21 mouse cellular contexts compared by ENCODE assay signal in genomic region chr12:3355068-3355467, GRCm38 (mm10). TPM values are rescaled to one million over a fixed set of nuclear protein-coding genes. Genes with fewer than 3 reads are reported as not detected.
DNase-seq lines count a peak whose midpoint lies in the region; ATAC-seq and TF ChIP-seq lines count a peak whose summit lies in the region.
"Had no signal": no experiment of that assay in that cellular context is flagged by ENCODE, and none has a peak within 500 bp of the region (broad histone marks: within the 10 kb centered on the region; RNA-seq: fewer than 3 reads in every experiment).

No protein-coding gene starts in this region.

- no peaks in the 10 kb centered on the region for H3K9me3 ChIP-seq in liver, postnatal 0 days (ENCODE audit: low read length)
- H3K9me3 ChIP-seq: embryonic facial prominence, embryonic 13.5 days; forebrain, embryonic 12.5 days; heart, embryonic 12.5 days; hindbrain, embryonic 10.5 days had no signal

- no peak for TF ChIP-seq POLR2A in liver, adult 2 months (IDR thresholded peaks at IDR 0.05; ENCODE audit: extremely low read depth, insufficient read depth, low read length)

- H3K4me1 ChIP-seq in liver, adult 2 months (ENCODE audit: control insufficient read depth, insufficient read depth, low read length): no peaks in the 10 kb centered on the region
- no peaks in the 10 kb centered on the region for H3K4me1 ChIP-seq in liver, postnatal 0 days (ENCODE audit: insufficient read depth)
- H3K4me1 ChIP-seq: embryonic facial prominence, embryonic 13.5 days; forebrain, embryonic 12.5 days; heart, embryonic 12.5 days; hindbrain, embryonic 10.5 days had no signal

- H3K4me3 ChIP-seq in liver, adult 2 months (ENCODE audit: insufficient read depth, low read depth, low read length): no peak overlapping the region; the same call in 1 of the 2 replicates
- H3K4me3 ChIP-seq in liver, postnatal 0 days (ENCODE audit: low read depth, low read length): no peak overlapping the region
- H3K4me3 ChIP-seq in left cerebral cortex, adult 2 months: no peak overlapping the region
- H3K4me3 ChIP-seq: embryonic facial prominence, embryonic 13.5 days; forebrain, embryonic 12.5 days; heart, adult 2 months; heart, embryonic 12.5 days; hindbrain, embryonic 10.5 days had no signal

- no peaks in the 10 kb centered on the region for H3K79me2 ChIP-seq in liver, adult 2 months (ENCODE audit: control insufficient read depth, insufficient read depth, low read length)

- no peak for TF ChIP-seq CTCF in liver, adult 2 months (IDR thresholded peaks at IDR 0.05; ENCODE audit: low read depth, low read length)
- TF ChIP-seq CTCF in liver, postnatal 0 days (IDR thresholded peaks at IDR 0.05; ENCODE audit: low read depth): no peak
- no peak for TF ChIP-seq CTCF in left cerebral cortex, adult 2 months (IDR thresholded peaks at IDR 0.05)

- H3K36me3 ChIP-seq in liver, adult 2 months (ENCODE audit: control insufficient read depth, insufficient read depth, low read length): no peaks in the 10 kb centered on the region
- H3K36me3 ChIP-seq in liver, postnatal 0 days (replicated peaks; ENCODE audit: insufficient read depth, low read length): no peaks in the 10 kb centered on the region
- H3K36me3 ChIP-seq: embryonic facial prominence, embryonic 13.5 days; forebrain, embryonic 12.5 days; heart, embryonic 12.5 days; hindbrain, embryonic 10.5 days had no signal

- intact Hi-C loops in left cerebral cortex, adult 2 months (cut with DNase I): no loop called here

- peak; percentile 18 for DNase-seq in liver, adult 2 months (ENCODE audit: extremely low read depth, low read depth, low spot score)
- DNase-seq in liver, postnatal 0 days: no peak
- peak; percentile 7 for DNase-seq in thymus, postnatal 4 days
- DNase-seq in thymus, postnatal 0 days (ENCODE audit: low spot score): no peak
- no peak for DNase-seq in urinary bladder, postnatal 25 days (ENCODE audit: low spot score)
- DNase-seq in left cerebral cortex, adult 2 months (ENCODE audit: extremely low spot score in 1 of 2, low spot score in 2 of 2): no peak
- DNase-seq: adrenal gland, adult 2 months; adrenal gland, postnatal 36 days; cerebellum, adult 11 months; cerebellum, adult 8-10 months; cerebellum, postnatal 14 days; embryo, embryonic 11 days; gastrocnemius, postnatal 10 days; heart, adult 2 months had no signal

- WGBS in liver, adult 2 months: 83% methylated on average over 8 of the region's 8 CpGs
- 68% methylated on average over 8 of the region's 8 CpGs for WGBS in liver, postnatal 0 days (ENCODE audit: insufficient replicate concordance)

- peak overlapping the region; percentile 16; the same call in 1 of the 2 replicates for H3K27ac ChIP-seq in liver, adult 2 months (replicated peaks; ENCODE audit: insufficient read depth, low read depth, low read length)
- no peak overlapping the region for H3K27ac ChIP-seq in liver, postnatal 0 days (ENCODE audit: low read depth)
- no peak overlapping the region for H3K27ac ChIP-seq in left cerebral cortex, adult 2 months
- H3K27ac ChIP-seq: embryonic facial prominence, embryonic 13.5 days; forebrain, embryonic 12.5 days; heart, adult 2 months; hindbrain, embryonic 10.5 days; hindbrain, embryonic 14.5 days had no signal

- no peak for TF ChIP-seq EP300 in liver, postnatal 0 days (IDR thresholded peaks at IDR 0.05; ENCODE audit: low read depth)

- no peaks in the 10 kb centered on the region for H3K27me3 ChIP-seq in liver, adult 2 months (ENCODE audit: control insufficient read depth, insufficient read depth, low read length)
- no peaks in the 10 kb centered on the region for H3K27me3 ChIP-seq in liver, postnatal 0 days (ENCODE audit: insufficient read depth, low read length)
- H3K27me3 ChIP-seq: embryonic facial prominence, embryonic 13.5 days; forebrain, embryonic 12.5 days; heart, embryonic 12.5 days had no signal

- no peak overlapping the region for H3K9ac ChIP-seq in liver, adult 2 months (ENCODE audit: low read depth, low read length)
- H3K9ac ChIP-seq in liver, postnatal 0 days (replicated peaks): no peak overlapping the region
- H3K9ac ChIP-seq: embryonic facial prominence, embryonic 13.5 days; forebrain, embryonic 12.5 days; heart, embryonic 12.5 days; hindbrain, embryonic 14.5 days had no signal

- no peak overlapping the region for H3K4me2 ChIP-seq in liver, postnatal 0 days (ENCODE audit: low read depth, low read length)
- H3K4me2 ChIP-seq: embryonic facial prominence, embryonic 13.5 days; forebrain, embryonic 12.5 days; heart, embryonic 12.5 days; hindbrain, embryonic 14.5 days had no signal

- ATAC-seq in liver, postnatal 0 days: no peak; the same call in 1 of the 2 replicates
- 0 out of 2 replicates have a peak, but pooled peaks have one; percentile 29 for ATAC-seq in monocyte, adult 5-6 weeks (replicated peaks; ENCODE audit: insufficient number of reproducible peaks, low FRiP score, low TSS enrichment, poor library complexity, severe bottlenecking)
- ATAC-seq: forebrain, embryonic 16.5 days had no signal

RNA-seq across cellular contexts. Expression of gene Kif3c, which starts 9.9 kb away (rescaled TPM):
- total RNA-seq in liver, adult 2 months (2014; rRNA removed): 0.55 and 1.0 TPM in 2 replicates
- 0.68 and 0.99 TPM in 2 replicates for polyA plus RNA-seq in liver, adult 2 months (2012; rRNA removed)
- 0.46 and 0.52 TPM in 2 replicates for polyA plus RNA-seq in liver, postnatal 0 days (2015; fragmentation: Nextera tagmentation; extraction: Ambion mirVana)
- 6.4 and 6.9 TPM in 2 replicates for polyA plus RNA-seq in thymus, postnatal 0 days (2015; fragmentation: Nextera tagmentation; extraction: Ambion mirVana)
- total RNA-seq in monocyte, adult 5-6 weeks (2017): 2.4 to 7.8 TPM (median 4.4 TPM) in 3 replicates
- 100 to 1,000 TPM; 188 TPM for total RNA-seq in left cerebral cortex, adult 2 months (2021)

RNA-seq across cellular contexts. Expression of gene Rab10, which starts 45.3 kb away (rescaled TPM):
- 42.8 and 43.4 TPM in 2 replicates for total RNA-seq in liver, adult 2 months (2014; rRNA removed)
- 18.7 and 21.5 TPM in 2 replicates for polyA plus RNA-seq in liver, adult 2 months (2012; rRNA removed)
- 31.6 and 34.6 TPM in 2 replicates for polyA plus RNA-seq in liver, postnatal 0 days (2015; fragmentation: Nextera tagmentation; extraction: Ambion mirVana)
- polyA plus RNA-seq in thymus, postnatal 0 days (2015; fragmentation: Nextera tagmentation; extraction: Ambion mirVana): 69.7 and 71.0 TPM in 2 replicates
- 146 to 170 TPM (median 169 TPM) in 3 replicates for total RNA-seq in monocyte, adult 5-6 weeks (2017)
- total RNA-seq in left cerebral cortex, adult 2 months (2021): 100 to 1,000 TPM; 132 to 134 TPM

Comparison
In these comparisons a context has a peak if more than half of its experiments do, and no peak if none do; other contexts are left out.
1. DNase-seq: peak in liver, adult 2 months (single experiment) and thymus, postnatal 4 days (single experiment); none in liver, postnatal 0 days (single experiment), thymus, postnatal 0 days (single experiment), urinary bladder, postnatal 25 days (single experiment) and left cerebral cortex, adult 2 months (0 of 2).
2. RNA of gene Kif3c, which starts 9.9 kb away (total RNA-seq): 188 TPM in left cerebral cortex, adult 2 months; 2.4 to 7.8 TPM in monocyte, adult 5-6 weeks and 0.55 to 1.0 TPM in liver, adult 2 months; every median in the first group is over 10 times any median in the second.